Comparison of ENCODE assay signal across 8 mouse cellular contexts in the genomic region with DNA sequence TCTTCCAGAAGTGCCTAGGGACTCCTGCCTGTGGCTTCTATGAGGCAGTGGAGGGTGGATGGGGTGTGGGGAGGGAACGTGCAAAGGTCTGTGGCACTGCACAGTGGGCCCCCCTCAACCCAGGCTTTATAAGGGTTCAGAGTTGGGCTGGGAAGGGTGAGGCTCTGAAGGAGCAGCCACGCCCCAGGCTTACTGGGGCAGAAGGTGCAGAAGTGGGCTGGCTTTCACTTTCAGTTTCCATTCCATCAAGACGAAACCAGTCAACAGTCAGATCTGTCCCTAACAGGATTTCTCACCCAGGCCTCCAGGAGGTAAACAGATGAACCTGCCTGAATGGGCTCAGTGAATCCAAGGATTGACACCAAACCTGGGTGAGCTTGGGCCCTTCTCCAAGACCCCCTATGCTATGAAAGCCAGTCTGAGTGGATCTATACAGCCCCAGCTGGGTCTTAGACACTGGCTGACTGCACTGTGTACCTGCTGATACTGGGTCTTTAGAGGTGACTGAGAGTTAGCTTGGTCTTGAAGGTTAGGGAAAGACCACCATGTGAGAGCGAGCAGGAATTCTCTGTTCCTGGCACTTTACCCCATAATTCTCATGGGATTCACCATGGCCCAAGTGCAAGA.
DNase-seq lines count a peak whose midpoint lies in the region; ATAC-seq lines count a peak whose summit lies in the region.

No protein-coding gene starts in this region.

- H3K4me2 ChIP-seq in kidney, embryonic 16.5 days (replicated peaks; ENCODE audit: low read depth, low read length): no peak overlapping the region

- peak; percentile 7 for DNase-seq in kidney, adult 18-20 months
- peak; percentile 61 for DNase-seq in lung, postnatal 25 days (ENCODE audit: low spot score)
- peak; percentile 84 for DNase-seq in thymus, postnatal 0 days (ENCODE audit: low spot score)
- DNase-seq in layer of hippocampus, adult 11-12 months (ENCODE audit: low spot score): no peak
- no peak for DNase-seq in frontal cortex, postnatal 14 days (ENCODE audit: low spot score in 2 of 2)
- no peak for DNase-seq in left cerebral cortex, adult 8-10 months (ENCODE audit: low spot score in 2 of 2)

- peaks cover 20% of the 10 kb centered on the region for H3K4me1 ChIP-seq in kidney, embryonic 16.5 days (ENCODE audit: insufficient read depth, low read length)

- 79% methylated on average over 4 of the region's 4 CpGs for WGBS in kidney, embryonic 16.5 days

- no peak for ATAC-seq in kidney, embryonic 16.5 days (ENCODE audit: low FRiP score, low TSS enrichment)
- ATAC-seq in granulocyte monocyte progenitor cell, adult 5-6 weeks (replicated peaks; ENCODE audit: poor library complexity, severe bottlenecking): peak; percentile 98

- H3K27me3 ChIP-seq in kidney, embryonic 16.5 days (ENCODE audit: insufficient read depth, low read length): no peaks in the 10 kb centered on the region

- no peak overlapping the region for H3K9ac ChIP-seq in kidney, embryonic 16.5 days (replicated peaks; ENCODE audit: low read length)

- H3K27ac ChIP-seq in kidney, embryonic 16.5 days (ENCODE audit: low read length): no peak overlapping the region

- no peaks in the 10 kb centered on the region for H3K9me3 ChIP-seq in kidney, embryonic 16.5 days (ENCODE audit: low read length)

- no peak overlapping the region for H3K4me3 ChIP-seq in kidney, embryonic 16.5 days (ENCODE audit: low read length)

- H3K36me3 ChIP-seq in kidney, embryonic 16.5 days (ENCODE audit: insufficient read depth, low read length): no peaks in the 10 kb centered on the region

Comparison
In these comparisons a context has a peak if more than half of its experiments do, and no peak if none do; other contexts are left out.
1. DNase-seq: peak in kidney, adult 18-20 months (single experiment), lung, postnatal 25 days (single experiment) and thymus, postnatal 0 days (single experiment); none in layer of hippocampus, adult 11-12 months (single experiment), frontal cortex, postnatal 14 days (0 of 2) and left cerebral cortex, adult 8-10 months (0 of 2).